Mouse (Mus musculus): Measurements from ENCODE around the gene Slc52a3. TPM values are rescaled to one million over a fixed set of nuclear protein-coding genes. Genes with fewer than 3 reads are reported as not detected.

The Slc52a3 gene
- total RNA-seq, 4 experiments from 2014 or later, result 2.1 to 3.9 (median 2.1) TPM

- DNase-seq (ENCODE audit: low spot score in 2 of 2), result no peak
Measured at GRCm38 (mm10) chr2:151997776-151998504, 1.6 kb downstream of the Slc52a3 start.

- no peak for DNase-seq (ENCODE audit: low spot score in 2 of 2)
Measured at GRCm38 (mm10) chr2:151998505-151998899, 2.2 kb downstream of the Slc52a3 start.

- DNase-seq (ENCODE audit: low spot score in 2 of 2), result no peak
Measured at GRCm38 (mm10) chr2:151998932-151999331, 2.6 kb downstream of the Slc52a3 start.

GRCm38 (mm10) chr2:151999669-152000290 is 3.5 kb downstream of the Slc52a3 start:
- no peak for DNase-seq (ENCODE audit: low spot score in 2 of 2)

GRCm38 (mm10) chr2:152000291-152000679 is 4.0 kb downstream of the Slc52a3 start:
- DNase-seq (ENCODE audit: low spot score in 2 of 2), result no peak

GRCm38 (mm10) chr2:152000735-152001134 is 4.4 kb downstream of the Slc52a3 start:
- no peak for DNase-seq (ENCODE audit: low spot score in 2 of 2)

GRCm38 (mm10) chr2:152002529-152002928 is 6.2 kb downstream of the Slc52a3 start:
- no peak for DNase-seq (ENCODE audit: low spot score in 2 of 2)

GRCm38 (mm10) chr2:152007783-152008182 is 11.5 kb downstream of the Slc52a3 start:
- peak in 1 of 2 experiments; percentile 45 for DNase-seq (ENCODE audit: low spot score in 2 of 2)

GRCm38 (mm10) chr2:152009061-152009779 is 12.9 kb downstream of the Slc52a3 start:
- no peak for DNase-seq (ENCODE audit: low spot score in 2 of 2)

- no peak for DNase-seq (ENCODE audit: low spot score in 2 of 2)
Measured at GRCm38 (mm10) chr2:152010251-152010650, 13.9 kb downstream of the Slc52a3 start.

GRCm38 (mm10) chr2:152010661-152011060 is 14.3 kb downstream of the Slc52a3 start:
- no peak for DNase-seq (ENCODE audit: low spot score in 2 of 2)

- DNase-seq (ENCODE audit: low spot score in 2 of 2), result no peak
Measured at GRCm38 (mm10) chr2:152011724-152012123, 15.4 kb downstream of the Slc52a3 start.

GRCm38 (mm10) chr2:152012222-152012621 is 15.9 kb downstream of the Slc52a3 start:
- no peak for DNase-seq (ENCODE audit: low spot score in 2 of 2)

GRCm38 (mm10) chr2:152012701-152013100 is 16.4 kb downstream of the Slc52a3 start:
- DNase-seq (ENCODE audit: low spot score in 2 of 2), result no peak

- no peak for DNase-seq (ENCODE audit: low spot score in 2 of 2)
Measured at GRCm38 (mm10) chr2:152015997-152016396, 19.7 kb downstream of the Slc52a3 start.

GRCm38 (mm10) chr2:152016666-152017065 is 20.4 kb downstream of the Slc52a3 start:
- no peak for DNase-seq (ENCODE audit: low spot score in 2 of 2)

GRCm38 (mm10) chr2:152020255-152020654 is 23.9 kb downstream of the Slc52a3 start:
- DNase-seq (ENCODE audit: low spot score in 2 of 2), result peak in 1 of 2 experiments; percentile 54

- no peak for DNase-seq (ENCODE audit: low spot score in 2 of 2)
Measured at GRCm38 (mm10) chr2:152022022-152022421, 25.7 kb downstream of the Slc52a3 start.

- no peak for DNase-seq (ENCODE audit: low spot score in 2 of 2)
Measured at GRCm38 (mm10) chr2:152024883-152025422, 28.6 kb downstream of the Slc52a3 start.

GRCm38 (mm10) chr2:152029252-152030082 is 33.2 kb downstream of the Slc52a3 start:
- DNase-seq (ENCODE audit: low spot score in 2 of 2), result peak; percentile 66 to 87

- DNase-seq (ENCODE audit: low spot score in 2 of 2), result no peak
Measured at GRCm38 (mm10) chr2:152030986-152031385, 34.7 kb downstream of the Slc52a3 start.
